Mouse (Mus musculus): Measurements from ENCODE around the gene Galntl6.

GRCm38 (mm10) chr8:57816034-57816433, 1096.4 kb downstream of the Galntl6 start:
- no peak for TF ChIP-seq GATA1 (IDR thresholded peaks at IDR 0.05; ENCODE audit: low read length)
- TF ChIP-seq TAL1 (IDR thresholded peaks at IDR 0.05; ENCODE audit: low read length), result no peak
